Mouse (Mus musculus): ENCODE measurements around the gene Ttc39b.

DNA sequence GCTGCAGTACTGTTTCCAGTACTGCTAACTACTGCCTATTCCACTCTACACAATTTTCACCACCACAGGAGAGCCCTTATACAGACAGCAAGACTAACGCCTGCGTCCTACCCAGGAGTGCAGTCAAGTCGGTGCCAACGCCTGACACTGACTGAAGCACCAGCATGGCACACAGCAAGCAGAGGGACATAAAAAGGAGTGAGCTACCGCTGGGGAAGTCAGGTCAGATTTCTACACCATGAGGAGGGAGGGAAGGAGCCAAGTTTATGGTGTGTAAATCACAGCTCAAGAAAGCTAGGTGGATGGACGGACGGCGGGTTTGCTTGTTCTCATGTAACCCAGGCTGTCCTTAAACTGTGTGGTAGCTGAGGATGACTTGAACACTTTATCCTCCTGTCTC, 12.6 kb downstream of the Ttc39b start:
- TF ChIP-seq CTCF (IDR thresholded peaks at IDR 0.05; ENCODE audit: low read depth) (no peak), EP300 (IDR thresholded peaks at IDR 0.05; ENCODE audit: low read depth) (no peak)

All from liver, embryonic 14.5 days (tissue).